Mouse (Mus musculus) cerebellum, adult 11 months (tissue): ENCODE data around the gene Treml1.

Source experiments
- DNase-seq: peaks from one replicate; pipeline ENCODE4 v3.0.0; 2022

The Treml1 gene

DNA sequence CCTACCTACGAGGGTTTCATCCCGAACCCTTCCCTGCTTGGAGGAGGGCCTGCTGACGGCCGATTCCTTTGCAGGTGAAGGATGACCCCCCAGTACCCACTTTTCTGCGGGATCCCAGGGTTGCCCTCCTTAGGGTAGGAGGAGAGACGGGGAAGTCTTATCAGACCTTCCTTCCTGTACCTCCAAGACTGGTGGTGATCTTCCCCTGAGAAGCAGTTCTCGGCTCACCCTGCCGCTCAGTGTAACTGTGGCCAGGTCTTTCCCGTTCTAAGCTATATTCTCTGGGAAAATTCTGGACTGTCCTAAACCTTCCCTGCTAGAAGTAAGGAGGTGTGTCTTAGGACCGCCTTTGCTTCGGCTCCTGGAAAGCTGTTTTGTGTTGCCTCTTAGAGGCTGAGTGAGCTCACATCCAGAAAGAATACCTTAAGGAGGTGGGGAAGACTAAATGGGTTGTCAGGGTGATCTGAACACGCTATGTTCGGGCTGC, 50.6 kb downstream of the Treml1 start:
- no peak for DNase-seq

DNA sequence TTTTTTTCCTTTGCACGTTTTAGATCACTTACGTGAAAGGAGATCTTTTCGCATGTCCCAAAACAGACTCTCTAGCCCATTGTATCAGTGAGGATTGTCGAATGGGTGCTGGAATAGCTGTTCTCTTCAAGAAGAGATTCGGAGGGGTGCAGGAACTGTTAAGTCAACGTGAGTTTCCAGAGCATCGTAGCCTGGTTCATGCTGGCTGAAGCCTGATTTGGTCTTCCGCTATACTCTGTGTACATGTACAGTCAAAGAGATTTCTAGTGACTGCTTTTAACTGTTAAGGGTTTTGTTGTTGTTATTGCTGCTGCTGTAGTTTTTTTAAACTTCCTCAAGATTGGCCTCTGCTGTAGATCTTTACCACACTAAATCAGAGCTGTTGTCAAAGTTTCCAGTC, 51.5 kb downstream of the Treml1 start:
- no peak for DNase-seq

DNA sequence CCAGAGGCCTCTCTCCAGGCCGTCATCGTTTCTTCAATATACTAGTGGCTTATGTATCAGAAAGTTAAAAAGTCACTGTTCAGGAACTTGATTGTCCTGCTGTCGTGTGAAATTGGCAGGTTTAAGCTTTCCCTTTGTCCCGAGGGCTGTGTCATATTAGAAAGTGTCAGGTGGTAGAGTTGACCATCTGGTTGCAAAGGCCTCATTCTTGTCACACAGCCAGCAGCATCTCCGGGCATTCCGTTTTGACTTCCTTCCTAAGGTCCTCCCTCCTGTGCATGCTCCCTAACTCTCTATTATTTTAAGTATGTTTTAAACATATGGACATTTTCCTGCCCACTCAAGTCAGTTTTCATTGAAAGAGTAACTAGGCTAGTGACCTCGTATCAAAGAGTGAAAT, 56.3 kb downstream of the Treml1 start:
- DNase-seq: peak; percentile 57
